Mouse (Mus musculus) R1 (cell line): ENCODE results near the gene Ptprk.

Experiments
- DNase-seq: peaks from one replicate; pipeline ENCODE4 v3.0.0-alpha.2; 2018; ENCODE audit warnings: low read depth, low spot score

Ptprk gene

DNA sequence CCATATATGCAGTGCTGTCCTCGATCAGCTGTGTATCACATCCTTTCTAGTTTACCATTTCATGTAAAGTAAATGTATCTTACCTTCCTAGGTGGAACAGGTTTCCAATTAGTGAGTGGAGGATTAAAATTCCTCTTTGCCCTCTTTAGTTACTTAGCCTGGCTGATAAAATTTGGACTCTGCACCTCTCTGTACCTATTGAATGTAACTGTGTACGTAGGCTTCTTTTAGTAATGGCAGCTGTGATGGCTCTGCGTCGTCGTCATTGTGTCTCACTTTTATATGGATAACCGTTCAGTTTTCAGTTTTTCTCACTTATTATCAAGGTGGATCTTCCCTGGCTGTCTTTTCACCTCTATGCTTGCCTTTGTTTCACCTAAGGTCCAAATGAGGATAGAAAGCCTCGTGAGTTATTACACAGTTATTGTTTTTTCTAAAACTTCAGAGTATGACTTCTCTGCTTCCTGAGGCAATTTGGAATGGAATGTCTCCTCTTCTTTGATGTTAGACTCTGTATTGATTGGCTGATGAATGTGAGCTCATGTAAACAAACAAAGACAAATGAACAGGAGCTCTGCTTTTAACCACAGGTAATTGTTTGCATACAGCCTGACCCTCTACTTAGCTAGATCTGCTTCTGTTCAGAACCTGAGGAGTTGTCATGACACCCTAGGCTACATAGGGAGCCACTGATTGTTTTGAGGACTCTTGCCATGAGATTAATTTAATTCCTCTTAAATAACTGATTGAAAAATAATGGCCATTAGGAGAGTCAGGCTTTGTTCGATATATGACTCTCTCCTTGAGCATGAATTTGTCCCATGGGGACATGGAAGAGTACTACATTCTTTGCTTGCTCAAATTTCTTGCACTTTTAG lies 197.3 kb downstream of the Ptprk start:
- DNase-seq: no peak

DNA sequence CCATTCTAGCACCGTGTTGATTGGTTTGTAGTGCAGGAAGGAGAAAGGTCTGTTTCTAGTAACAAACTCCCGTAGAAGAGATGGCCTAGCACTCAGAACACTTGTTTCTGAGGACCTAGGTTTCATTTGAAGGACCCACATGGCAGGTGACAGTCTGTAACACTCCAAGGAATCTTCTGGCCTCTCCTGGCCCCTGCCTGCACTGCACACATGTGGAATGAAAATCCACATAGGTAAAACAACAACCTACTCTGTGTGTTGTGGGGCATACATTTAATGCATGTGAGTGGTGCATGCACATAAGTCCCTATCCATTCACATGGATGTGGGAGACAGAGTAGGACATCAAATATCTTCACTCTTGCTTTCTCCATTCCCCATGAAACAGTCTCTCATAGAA lies 204.1 kb downstream of the Ptprk start:
- DNase-seq: no peak

DNA sequence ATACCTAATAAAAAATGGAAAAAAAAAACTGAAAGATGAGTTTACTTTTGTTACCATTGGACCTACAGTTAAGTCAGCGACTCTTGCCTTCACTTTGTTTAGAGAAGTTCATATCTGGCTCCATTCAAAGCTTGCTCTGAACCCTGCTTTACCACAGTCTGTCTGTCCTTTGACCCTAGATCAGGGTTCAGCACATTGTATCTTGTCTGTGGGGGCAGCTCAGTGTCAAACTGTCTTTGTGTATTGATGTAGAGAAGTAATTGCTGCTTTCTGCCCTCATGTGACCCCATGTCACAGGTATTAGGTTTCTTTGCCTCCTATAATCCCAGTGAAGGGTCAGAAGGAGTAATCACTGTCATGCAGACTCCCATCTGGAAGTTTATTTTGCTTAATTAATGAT lies 222.9 kb downstream of the Ptprk start:
- no peak for DNase-seq

DNA sequence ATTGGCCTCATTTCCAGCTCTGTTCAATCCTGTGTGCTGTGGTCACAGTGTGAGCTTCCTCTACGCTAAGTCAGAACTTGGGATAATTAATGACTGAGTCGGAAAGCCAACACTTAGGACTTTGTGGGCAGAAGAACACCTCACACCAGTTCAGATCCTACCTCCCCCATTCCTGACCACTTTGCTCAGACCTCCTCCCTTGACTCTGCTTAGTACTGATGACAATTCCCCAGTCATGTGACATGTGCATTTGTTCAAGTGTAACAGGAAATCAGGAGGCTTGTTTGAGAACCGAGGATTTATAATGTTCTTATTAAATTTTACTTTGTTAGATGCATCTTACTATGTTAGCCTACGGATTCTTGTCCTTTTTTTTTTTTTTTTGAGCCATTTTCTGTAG lies 224.6 kb downstream of the Ptprk start:
- peak; percentile 3 for DNase-seq

DNA sequence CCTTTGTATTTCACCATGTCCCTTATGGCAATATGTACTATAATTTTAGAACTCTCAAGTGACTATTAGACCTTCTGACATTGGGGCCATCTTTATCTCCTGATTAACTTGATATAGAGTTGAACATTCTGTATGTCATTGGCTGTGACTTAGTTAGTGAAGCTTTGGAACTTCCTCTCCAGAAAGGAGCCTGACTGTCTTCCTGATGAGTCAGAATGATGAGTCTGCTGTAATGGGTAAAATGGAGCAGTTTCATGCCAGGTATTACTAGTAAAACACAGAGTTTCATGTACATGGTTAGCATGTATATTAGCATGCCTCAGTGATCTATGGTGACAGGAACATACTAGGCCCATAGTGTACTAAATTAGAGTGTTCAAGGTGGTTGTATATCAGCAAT lies 229.2 kb downstream of the Ptprk start:
- DNase-seq: no peak

DNA sequence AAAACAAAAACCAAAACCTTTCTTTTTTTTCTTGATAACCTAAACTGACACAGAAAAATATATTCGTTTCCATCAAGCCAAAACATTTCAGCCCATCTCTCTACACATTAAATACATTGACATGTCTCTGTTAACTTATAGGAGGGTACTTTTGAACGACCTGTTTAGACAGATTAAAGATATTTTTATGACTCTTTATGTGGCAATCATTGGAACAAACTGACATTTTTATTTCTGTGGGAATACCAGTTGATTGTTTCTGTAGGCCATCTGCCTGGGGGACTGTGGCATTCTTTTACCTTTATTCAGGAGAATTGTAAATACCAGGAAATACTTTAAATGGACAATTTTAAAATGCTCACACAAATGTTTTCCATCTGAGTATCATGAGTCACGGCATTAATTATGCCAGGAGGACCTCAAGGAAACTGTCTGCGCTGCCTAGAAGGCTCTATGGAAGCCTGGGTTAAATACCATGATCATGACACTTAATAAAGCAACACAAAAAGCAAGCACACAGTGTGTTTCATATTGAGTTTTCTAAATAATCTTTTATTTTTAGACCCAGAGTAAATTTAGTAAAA lies 229.8 kb downstream of the Ptprk start:
- DNase-seq: no peak

DNA sequence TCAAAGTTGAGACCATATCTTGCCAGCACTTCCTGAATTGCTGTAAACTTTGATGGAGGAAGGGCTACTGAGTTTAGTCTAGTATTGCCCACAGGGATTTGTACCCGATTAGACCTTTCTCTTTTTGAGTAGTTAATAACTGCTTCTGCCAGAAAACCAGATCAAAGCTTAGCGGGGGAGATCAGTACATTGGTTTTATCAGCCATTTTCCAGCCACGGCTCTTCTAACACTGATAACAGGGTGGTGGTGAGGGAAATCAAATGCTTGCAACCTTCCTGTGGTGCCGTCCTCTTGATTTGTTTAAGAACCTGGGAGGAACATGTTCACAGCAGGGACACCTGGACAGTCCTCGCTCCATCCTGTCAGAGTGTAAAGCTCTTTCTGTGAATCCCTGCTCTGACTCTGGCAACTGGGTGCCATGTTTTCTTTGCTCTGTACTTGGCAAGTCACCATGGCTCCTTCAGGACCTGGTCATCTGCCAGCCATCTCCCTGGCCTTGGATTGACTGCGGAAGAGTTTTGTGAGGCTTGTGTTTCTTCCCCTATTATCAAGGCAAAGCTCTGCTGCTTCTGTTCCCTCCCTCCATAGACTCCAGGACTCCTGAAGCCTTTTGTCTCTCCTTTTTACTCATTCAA lies 231.9 kb downstream of the Ptprk start:
- peak; percentile 18 for DNase-seq

DNA sequence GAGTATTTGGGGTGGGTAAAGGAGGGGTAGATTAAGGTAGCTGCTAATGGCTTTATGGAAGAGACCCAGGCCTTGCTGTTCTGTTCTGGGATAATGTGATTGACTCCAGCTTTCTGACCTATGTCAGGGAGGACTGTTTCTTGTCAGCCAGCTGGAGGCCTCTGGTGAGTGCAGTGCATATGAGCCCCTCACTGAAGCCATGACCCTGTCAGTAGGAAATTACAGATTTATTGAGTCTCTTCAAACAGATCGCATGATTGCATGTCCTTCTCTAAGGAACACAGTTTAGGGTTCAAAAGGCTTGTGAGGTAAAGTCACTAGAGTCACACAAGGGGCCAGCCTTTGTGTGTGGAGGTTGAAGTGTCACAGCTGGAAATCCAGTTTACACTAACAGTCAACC lies 236.7 kb downstream of the Ptprk start:
- no peak for DNase-seq

DNA sequence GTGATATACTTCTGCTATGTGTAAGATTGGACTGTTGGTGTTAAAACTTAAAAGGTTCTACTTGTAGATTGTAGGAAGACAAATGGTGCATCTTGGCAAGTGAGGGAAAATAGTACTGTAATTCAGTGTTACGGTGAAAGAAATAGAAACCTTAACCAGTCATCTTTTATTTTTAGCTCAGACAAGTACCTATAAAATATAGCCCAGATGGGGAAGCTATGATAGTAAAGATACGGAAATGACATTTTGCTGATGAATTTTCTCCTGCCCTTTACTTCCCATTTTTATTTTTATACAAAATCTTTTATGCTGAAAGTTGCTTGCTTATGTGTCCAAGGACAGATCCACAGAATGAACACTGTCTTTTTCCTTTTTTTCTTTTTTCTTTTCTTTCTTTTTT lies 248.4 kb downstream of the Ptprk start:
- DNase-seq: no peak

DNA sequence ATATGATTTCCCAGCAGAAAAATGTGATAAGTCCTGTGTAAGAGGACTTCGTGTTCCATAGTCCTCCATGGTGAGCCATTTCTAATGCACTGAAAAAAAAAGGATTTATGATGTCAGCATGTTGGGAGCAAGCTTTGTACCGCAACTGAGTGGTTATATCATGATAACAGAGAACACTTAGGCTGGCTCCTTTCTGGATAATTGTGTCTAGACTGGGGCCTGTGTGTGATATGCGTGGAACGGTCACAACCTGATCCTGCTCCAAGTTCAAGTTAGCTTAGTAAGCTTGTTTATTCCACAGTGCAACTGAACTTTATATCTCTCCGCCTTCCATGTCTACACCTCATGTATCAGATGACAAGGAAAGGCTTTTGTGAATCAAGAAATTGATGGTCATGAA lies 260.6 kb downstream of the Ptprk start:
- DNase-seq: no peak

DNA sequence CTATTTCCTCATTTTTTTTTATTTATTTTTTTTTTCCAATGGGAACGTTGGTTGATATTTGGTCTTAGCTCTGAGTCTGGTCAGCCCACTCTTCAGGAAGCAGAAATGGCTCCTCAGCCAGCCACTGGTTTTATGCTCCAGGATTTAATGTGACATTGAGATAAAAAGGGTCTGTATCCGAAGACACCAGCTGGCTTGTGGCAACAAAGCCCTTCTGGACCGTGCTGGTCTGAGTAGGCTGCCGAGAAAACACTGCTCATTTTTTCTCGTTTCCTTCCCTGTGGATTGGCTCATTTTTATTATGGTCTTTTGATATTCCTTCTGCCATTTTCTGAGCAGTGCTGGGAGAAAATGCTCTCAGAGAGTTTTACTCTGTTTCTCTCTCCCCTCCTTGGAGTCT lies 263.9 kb downstream of the Ptprk start:
- no peak for DNase-seq

DNA sequence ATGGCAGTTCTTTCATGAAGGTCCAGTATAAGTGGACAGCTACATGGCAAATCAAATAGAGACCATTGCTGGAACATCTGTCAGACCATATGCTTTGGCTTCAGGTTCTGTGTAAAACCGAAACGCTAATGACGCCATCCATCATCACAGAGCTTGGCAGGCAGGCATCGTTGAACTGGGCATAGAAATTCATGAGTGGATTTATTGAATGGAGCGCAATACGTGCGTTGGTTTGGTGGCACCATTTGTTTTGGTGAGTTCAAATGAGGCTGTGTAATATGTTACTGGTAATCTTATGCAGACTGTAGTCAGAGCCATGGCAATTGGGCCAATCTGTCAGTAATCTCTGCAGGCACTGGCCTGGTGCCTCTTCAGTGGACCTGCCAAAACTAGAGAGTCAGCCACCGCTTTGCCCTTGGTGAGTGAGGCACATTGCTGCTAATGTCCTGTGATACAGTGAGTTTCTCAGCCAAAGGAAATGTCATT lies 270.6 kb downstream of the Ptprk start:
- DNase-seq: no peak

DNA sequence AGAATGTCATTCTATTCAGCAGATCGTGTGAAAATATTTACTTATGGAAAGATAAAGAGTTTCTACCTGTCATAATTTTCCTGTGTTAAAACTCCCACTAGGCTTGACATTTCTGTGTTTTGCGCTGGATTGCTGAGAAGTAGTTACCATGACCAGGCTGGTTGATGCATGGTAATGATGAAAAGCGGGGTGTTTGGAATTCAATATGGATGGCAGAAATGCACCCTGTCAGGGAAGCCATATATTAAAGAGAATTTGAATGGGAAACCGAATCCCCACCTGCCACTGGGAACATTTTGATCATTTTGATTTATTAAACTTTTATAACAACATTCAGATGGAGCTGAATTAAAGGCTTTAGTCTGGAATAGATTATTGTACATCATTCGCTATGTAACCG lies 290.7 kb downstream of the Ptprk start:
- no peak for DNase-seq

DNA sequence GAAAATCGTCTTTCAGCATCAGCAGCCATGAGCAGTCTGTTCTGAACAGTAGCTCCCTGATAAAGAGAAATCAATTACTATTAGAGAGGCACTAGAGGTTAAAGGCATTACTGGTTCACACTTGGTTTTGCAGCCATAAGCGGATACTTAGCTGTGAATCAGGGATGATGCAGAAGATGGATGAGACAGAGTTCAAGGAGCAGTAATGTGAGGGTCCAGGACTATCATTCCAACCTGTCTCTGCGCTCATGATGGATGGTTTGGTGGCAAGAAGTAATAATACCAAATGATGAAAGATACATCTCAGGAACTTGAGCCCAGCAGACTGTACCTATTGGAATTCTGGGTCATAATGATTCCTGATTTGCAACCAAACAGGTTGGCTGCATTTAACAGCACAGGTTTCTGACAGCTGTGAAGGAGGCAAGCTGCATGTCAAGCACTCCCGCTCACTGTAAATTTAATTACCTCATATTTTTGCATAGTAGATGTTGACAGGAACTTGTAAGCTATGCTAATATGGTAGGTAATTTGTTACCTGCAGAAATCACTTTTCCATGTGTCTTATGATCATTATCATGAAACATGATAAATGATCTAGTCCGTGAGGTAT lies 291.6 kb downstream of the Ptprk start:
- no peak for DNase-seq

DNA sequence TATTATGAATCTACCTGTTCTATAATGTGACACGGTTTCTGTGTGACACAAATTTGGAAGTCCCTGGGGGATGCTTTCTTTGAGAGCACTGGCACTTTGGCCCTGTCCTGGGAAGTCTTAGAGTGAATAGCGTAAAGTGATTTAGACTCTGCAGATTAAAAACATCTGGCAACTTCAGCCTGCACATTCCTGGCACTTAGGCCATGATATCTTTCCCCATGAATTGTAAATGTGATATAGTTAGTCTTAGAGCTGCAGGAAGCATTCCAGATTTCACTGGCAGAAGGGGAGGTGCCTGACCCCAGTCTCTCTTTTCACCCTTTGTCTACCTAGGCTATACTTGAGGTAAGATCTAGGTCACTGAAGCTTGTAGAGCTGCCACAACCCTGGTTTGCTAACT lies 295.2 kb downstream of the Ptprk start:
- DNase-seq: no peak

DNA sequence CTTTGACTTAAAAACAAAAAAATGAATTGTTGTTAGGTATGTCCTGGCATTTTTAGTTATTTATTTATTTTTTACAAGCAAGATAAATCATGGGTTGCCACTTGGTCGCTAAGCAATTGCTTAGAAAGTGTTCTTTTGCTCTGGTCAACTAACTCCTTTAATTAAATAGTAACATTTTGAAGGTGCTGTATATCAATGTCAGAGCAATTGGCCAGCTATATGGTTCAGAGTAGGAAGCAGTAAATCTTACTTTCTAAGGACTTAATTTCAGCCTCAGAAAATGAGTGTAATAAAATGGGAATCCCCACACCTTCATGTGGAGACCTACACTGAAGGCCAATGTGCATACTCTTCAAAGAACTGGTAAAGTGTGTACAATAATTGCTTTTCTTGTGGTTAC lies 300.3 kb downstream of the Ptprk start:
- no peak for DNase-seq

DNA sequence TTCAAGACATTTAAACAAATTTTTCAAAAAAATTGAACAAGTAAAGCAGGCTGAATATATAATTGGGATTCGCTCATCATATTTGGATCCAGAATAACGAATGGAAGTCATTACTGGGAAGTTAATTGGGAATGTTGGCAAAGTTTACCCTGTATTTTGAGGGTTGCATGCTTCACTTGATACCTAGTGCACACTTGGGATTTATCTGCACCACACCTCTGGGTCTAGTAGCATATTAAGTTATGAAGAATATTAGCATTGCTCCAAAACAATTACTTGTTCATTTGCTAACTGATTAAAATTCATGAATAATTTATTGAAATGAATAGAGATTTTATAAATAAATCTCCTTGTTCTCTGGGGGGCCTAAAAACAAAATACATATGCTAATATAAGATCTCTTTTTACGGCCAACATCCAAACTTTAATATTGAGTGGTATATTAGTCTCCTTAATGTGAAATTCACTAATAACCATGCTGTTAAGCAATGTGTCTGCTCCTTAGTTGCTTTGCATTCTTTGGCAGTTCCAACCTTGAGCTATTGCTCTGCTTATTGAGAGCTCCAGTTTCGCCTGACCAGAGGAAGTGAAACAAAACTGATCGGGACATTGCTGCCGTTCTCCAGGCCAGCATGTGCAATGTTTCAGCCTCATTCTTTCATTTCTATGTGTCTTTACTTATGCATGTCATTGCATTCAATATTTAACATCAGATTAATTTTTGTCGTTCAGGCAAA lies 305.3 kb downstream of the Ptprk start:
- no peak for DNase-seq

DNA sequence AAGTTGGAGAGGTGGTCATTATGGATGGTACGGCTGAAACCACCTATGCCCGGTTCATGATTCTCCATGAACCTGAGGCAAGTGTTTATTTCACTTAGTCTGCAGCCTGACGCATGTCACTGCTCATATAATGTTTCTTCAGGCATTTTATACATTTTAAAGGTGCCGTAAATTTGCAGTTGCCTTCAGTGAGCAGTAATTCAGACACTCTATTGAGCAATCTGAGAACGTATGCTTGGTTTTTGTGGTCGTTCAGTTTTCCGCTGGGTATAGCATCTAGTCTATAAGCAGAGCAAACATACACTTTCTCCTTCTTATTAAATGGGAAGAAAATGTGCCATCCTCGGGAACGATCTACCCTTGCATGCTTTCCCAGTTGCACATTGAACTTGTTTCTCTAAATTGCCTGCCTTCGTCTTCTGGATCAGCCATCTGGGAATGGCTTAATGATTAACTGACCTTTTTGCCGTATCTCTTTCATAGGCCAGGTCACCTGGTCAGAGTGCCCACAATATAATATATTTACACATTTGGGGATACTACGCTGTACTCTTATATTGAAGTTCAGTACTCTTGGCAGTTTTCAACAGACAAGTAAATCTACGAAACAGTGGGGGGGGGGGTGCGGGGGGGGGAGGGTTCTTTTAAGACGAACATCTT lies 313.1 kb downstream of the Ptprk start:
- DNase-seq: no peak

DNA sequence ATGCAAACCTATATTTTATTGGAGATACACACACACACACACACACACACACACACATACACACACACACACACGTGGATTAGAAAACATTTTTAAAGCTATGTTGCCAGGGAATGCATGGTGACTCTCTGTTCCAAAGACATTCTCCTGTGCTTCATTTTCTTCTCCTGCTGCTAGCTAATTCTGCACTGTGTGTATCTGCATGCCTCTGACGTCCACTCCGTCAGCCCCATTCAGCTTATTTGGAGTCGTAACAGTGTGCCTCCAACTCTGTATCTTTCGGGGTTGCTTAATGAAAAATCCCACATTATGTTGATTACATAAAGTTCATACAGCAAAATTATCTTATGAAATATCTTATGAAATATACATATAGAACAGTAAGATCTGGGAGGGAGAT lies 316.5 kb downstream of the Ptprk start:
- DNase-seq: no peak

DNA sequence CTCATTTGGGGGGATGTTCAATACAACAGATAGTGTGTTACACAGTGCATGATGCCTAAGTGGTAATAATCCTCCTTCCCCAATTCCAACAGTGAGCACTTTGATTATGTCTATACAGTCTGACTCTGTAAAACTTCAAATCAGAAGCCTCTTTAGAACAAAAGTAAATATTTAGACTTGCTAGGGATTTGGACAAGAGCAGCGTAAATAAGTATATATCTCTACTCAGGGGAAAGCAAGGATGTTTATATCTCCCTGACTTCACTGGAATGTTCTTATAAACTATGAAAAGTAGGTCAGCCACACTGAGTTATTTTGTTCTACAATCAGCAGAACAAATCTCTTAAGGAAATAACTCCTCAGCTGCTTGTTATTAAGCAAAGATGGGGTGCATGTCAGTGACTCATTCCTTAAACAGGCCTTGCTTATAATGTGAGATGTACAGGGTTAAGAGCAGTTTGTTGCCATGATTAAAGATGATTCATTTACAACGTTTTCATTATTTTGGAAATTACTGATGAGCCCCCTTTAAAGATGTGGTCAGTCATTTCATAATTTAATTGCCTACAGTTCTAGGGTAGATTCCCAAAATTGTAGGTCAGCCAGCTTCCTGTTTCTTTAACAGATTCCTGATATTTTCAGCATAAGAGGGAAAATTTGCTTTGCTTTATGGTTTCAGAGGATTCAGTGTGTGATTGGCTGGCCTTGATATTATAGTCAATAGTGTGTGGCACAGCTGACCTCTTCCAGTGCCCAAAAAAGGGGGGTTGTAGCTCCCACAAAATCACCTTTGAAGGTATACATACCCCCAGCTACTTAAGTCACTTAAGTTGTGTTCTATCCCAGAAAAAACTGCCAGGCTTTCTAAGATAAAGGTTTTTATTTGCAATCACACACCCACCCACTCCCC lies 321.2 kb downstream of the Ptprk start:
- no peak for DNase-seq
